Mouse (Mus musculus) liver, embryonic 11.5 days (tissue): ENCODE data around the gene Eed. TPM values are rescaled to one million over a fixed set of nuclear protein-coding genes. Genes with fewer than 3 reads are reported as not detected.
A peak's percentile ranks its signal among the peaks of the same experiment; 100 is the strongest.

ENCODE experiments used
- ATAC-seq: fragments of 200-750 bp; cut with Nextera tagmentation; replicated peaks from 2 replicates; pipeline ENCODE4 v1.8.0; 2017; ENCODE audit warnings: moderate number of reproducible peaks, mild to moderate bottlenecking, moderate TSS enrichment, moderate library complexity; ENCODE audit not compliant: low FRiP score
- DNase-seq: peaks from one replicate; pipeline ENCODE4 v3.0.0-alpha.2; 2017; ENCODE audit warnings: low spot score
- H3K27ac ChIP-seq: fragments of 300-500 bp; sonication (generic); 2 replicates; pipeline ENCODE4 v1.5.1; 2014; ENCODE audit warnings: mild to moderate bottlenecking, low read depth, low read length, control low read depth
- H3K27me3 ChIP-seq: fragments of 300-500 bp; sonication (generic); replicated peaks from 2 replicates; pipeline ENCODE4 v1.6.1; 2014; ENCODE audit warnings: low read length, mixed read lengths; ENCODE audit not compliant: control insufficient read depth, insufficient read depth
- H3K36me3 ChIP-seq: fragments of 300-500 bp; sonication (generic); 2 replicates; pipeline ENCODE4 v1.6.1; 2014; ENCODE audit warnings: mild to moderate bottlenecking, low read length, moderate library complexity, mixed read lengths; ENCODE audit not compliant: control insufficient read depth, insufficient read depth
- H3K4me1 ChIP-seq: fragments of 300-500 bp; sonication (generic); replicated peaks from 2 replicates; pipeline ENCODE4 v1.6.1; 2014; ENCODE audit warnings: low read length, mixed read lengths; ENCODE audit not compliant: control insufficient read depth, insufficient read depth
- H3K4me2 ChIP-seq: fragments of 300-500 bp; sonication (generic); 2 replicates; pipeline ENCODE4 v1.6.1; 2014; ENCODE audit warnings: mild to moderate bottlenecking, control low read depth, moderate library complexity
- H3K4me3 ChIP-seq: fragments of 300-500 bp; sonication (generic); 2 replicates; pipeline ENCODE4 v1.5.1; 2014; ENCODE audit warnings: low read depth, low read length, control low read depth
- H3K9ac ChIP-seq: fragments of 300-500 bp; sonication (generic); 2 replicates; pipeline ENCODE4 v1.6.1; 2014; ENCODE audit warnings: low read depth, low read length, control low read depth
- H3K9me3 ChIP-seq: fragments of 300-500 bp; sonication (generic); 2 replicates; pipeline ENCODE4 v1.6.1; 2016; ENCODE audit warnings: low read length, inconsistent platforms, mixed read lengths; ENCODE audit not compliant: control insufficient read depth
- WGBS: fragments of 180-500 bp; shearing (Covaris S2); extraction: QIAGEN DNeasy Blood & Tissue Kit; methylation state at CpG from one replicate; pipeline ENCODE4 v1.1.7; 2014; 5-methylcytosine and 5-hydroxymethylcytosine counted together
- polyA plus RNA-seq: library from polyadenylated mRNA; unstranded; fragments of >200 nt; fragmentation: Nextera tagmentation; extraction: Ambion mirVana; gene quantifications from 2 replicates; pipeline ENCODE4 v1.2.1, GENCODE M21; 2014

Gene Eed
- polyA plus RNA-seq, 1 experiment from 2014 or later, result 77.1 TPM

GRCm38 (mm10) chr7:89939497-89940353 lies 41.1 kb downstream of the Eed start:
- Histone ChIP-seq H3K4me1 (peaks cover 5% of the 10 kb centered on the region; the same call in 1 of the 2 replicates), H3K9ac (peak overlapping the region; percentile 72), H3K9me3 (no peaks in the 10 kb centered on the region), H3K36me3 (no peaks in the 10 kb centered on the region), H3K4me2 (peak overlapping the region; percentile 79), H3K4me3 (peak overlapping the region; percentile 78), H3K27me3 (no peaks in the 10 kb centered on the region), H3K27ac (no peak overlapping the region)
- ATAC-seq, result no peak
- 51% methylated on average over 15 of the region's 15 CpGs for WGBS
- no peak for DNase-seq

GRCm38 (mm10) chr7:89923441-89924180 lies 57.2 kb downstream of the Eed start:
- no peaks in the 10 kb centered on the region for H3K36me3 ChIP-seq
- no peak overlapping the region for H3K4me2 ChIP-seq
- no peak for DNase-seq
- no peak overlapping the region for H3K9ac ChIP-seq
- no peaks in the 10 kb centered on the region for H3K4me1 ChIP-seq
- no peaks in the 10 kb centered on the region for H3K9me3 ChIP-seq
- H3K27ac ChIP-seq, result no peak overlapping the region
- H3K4me3 ChIP-seq, result no peak overlapping the region
- 94% methylated on average over 15 of the region's 15 CpGs for WGBS
- no peak for ATAC-seq
- H3K27me3 ChIP-seq, result no peaks in the 10 kb centered on the region

GRCm38 (mm10) chr7:89917776-89918175 lies 63.0 kb downstream of the Eed start:
- no peaks in the 10 kb centered on the region for H3K4me1 ChIP-seq
- no peak for ATAC-seq
- no peaks in the 10 kb centered on the region for H3K9me3 ChIP-seq
- no peak overlapping the region for H3K27ac ChIP-seq
- no peaks in the 10 kb centered on the region for H3K27me3 ChIP-seq
- peaks cover 10% of the 10 kb centered on the region for H3K36me3 ChIP-seq
- no peak for DNase-seq
- WGBS, result 85% methylated on average over 4 of the region's 4 CpGs
- no peak overlapping the region for H3K4me3 ChIP-seq
- H3K9ac ChIP-seq, result no peak overlapping the region
- no peak overlapping the region for H3K4me2 ChIP-seq

GRCm38 (mm10) chr7:89916711-89917110 lies 64.1 kb downstream of the Eed start:
- Histone ChIP-seq H3K27ac (no peak overlapping the region), H3K4me2 (no peak overlapping the region), H3K27me3 (no peaks in the 10 kb centered on the region), H3K4me3 (no peak overlapping the region), H3K9me3 (no peaks in the 10 kb centered on the region), H3K36me3 (peaks cover 10% of the 10 kb centered on the region), H3K9ac (no peak overlapping the region), H3K4me1 (no peaks in the 10 kb centered on the region)
- WGBS, result 95% methylated on average over 5 of the region's 5 CpGs
- ATAC-seq, result no peak
- no peak for DNase-seq

- H3K9me3 ChIP-seq, result no peaks in the 10 kb centered on the region
- ATAC-seq, result 0 out of 2 replicates have a peak, but pooled peaks have one; percentile 34
- no peaks in the 10 kb centered on the region for H3K4me1 ChIP-seq
- H3K36me3 ChIP-seq, result peaks cover 10% of the 10 kb centered on the region
- H3K9ac ChIP-seq, result no peak overlapping the region
- no peak overlapping the region for H3K4me3 ChIP-seq
- no peak overlapping the region for H3K27ac ChIP-seq
- H3K4me2 ChIP-seq, result no peak overlapping the region
- H3K27me3 ChIP-seq, result no peaks in the 10 kb centered on the region
- no peak for DNase-seq
- WGBS, result 82% methylated on average over 3 of the region's 3 CpGs
Measured at GRCm38 (mm10) chr7:89913432-89914158, 67.2 kb downstream of the Eed start.

- ATAC-seq (no peak), DNase-seq (no peak)
- no peak overlapping the region for H3K4me3 ChIP-seq
- no peaks in the 10 kb centered on the region for H3K9me3 ChIP-seq
- H3K4me1 ChIP-seq, result no peaks in the 10 kb centered on the region
- no peak overlapping the region for H3K4me2 ChIP-seq
- 84% methylated on average over 3 of the region's 3 CpGs for WGBS
- no peaks in the 10 kb centered on the region for H3K27me3 ChIP-seq
- H3K9ac ChIP-seq, result no peak overlapping the region
- H3K27ac ChIP-seq, result no peak overlapping the region
- H3K36me3 ChIP-seq, result peaks cover 7% of the 10 kb centered on the region
Measured at GRCm38 (mm10) chr7:89912356-89912755, 68.4 kb downstream of the Eed start.

GRCm38 (mm10) chr7:89909711-89910110 lies 71.1 kb downstream of the Eed start:
- no peaks in the 10 kb centered on the region for H3K36me3 ChIP-seq
- no peaks in the 10 kb centered on the region for H3K27me3 ChIP-seq
- H3K27ac ChIP-seq, result no peak overlapping the region
- 72% methylated on average over 4 of the region's 4 CpGs for WGBS
- no peak for DNase-seq
- no peaks in the 10 kb centered on the region for H3K9me3 ChIP-seq
- no peaks in the 10 kb centered on the region for H3K4me1 ChIP-seq
- H3K9ac ChIP-seq, result no peak overlapping the region
- no peak for ATAC-seq
- no peak overlapping the region for H3K4me3 ChIP-seq
- H3K4me2 ChIP-seq, result no peak overlapping the region

- H3K4me3 ChIP-seq, result no peak overlapping the region
- DNase-seq, result no peak
- 74% methylated on average over 20 of the region's 20 CpGs for WGBS
Measured at GRCm38 (mm10) chr7:89908899-89909621, 71.7 kb downstream of the Eed start.

More at GRCm38 (mm10) chr7:89908899-89909621, 71.7 kb downstream of the Eed start:
- no peak overlapping the region for H3K9ac ChIP-seq
- H3K4me1 ChIP-seq, result no peaks in the 10 kb centered on the region
- no peaks in the 10 kb centered on the region for H3K9me3 ChIP-seq
- H3K4me2 ChIP-seq, result no peak overlapping the region
- no peaks in the 10 kb centered on the region for H3K36me3 ChIP-seq
- H3K27me3 ChIP-seq, result no peaks in the 10 kb centered on the region
- no peak for ATAC-seq
- H3K27ac ChIP-seq, result no peak overlapping the region
